Mouse (Mus musculus) cerebral cortex, adult 2 months (tissue): ENCODE results near the gene Ppil1.

Experiments
- WGBS: fragments of 180-500 bp; shearing (Covaris S2); methylation state at CpG from one replicate; pipeline ENCODE4 v1.1.7; 2018; 5-methylcytosine and 5-hydroxymethylcytosine counted together

The Ppil1 gene

DNA sequence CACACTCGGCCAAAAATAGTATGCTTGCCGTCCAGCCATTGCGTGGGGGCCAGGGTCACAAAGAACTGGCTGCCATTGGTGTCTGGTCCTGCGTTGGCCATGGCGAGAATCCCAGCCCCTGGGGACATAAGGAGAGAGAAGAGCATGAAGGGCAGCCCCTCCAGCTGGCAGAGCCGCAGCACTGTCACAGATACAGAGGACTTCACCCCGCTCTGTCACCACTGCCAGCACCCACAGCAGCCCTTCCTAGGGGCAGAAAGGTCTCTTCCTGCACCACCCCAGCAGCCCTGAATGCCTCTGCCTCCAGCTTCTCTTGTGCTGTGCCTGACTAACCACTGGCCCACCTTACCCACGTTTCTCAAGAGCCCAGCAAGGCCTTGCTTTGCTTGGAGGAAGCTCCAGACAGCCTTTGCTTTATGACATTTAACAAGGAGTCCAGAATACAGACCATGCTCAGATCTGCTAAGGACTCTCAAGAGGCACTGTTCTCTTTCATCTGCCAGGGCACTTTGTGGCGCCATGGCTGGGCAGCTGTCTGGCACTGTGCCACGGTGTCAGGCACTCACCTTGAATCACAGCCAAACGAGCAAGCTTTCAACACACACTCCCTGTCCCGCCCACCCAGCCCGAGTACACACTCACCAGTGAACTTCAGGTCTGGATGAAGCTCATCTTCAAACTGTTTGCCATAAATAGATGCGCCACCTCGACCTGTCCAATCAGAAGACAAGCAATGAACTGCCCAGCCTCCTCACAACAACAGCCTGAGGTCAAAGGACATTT, 12.2 kb downstream of the Ppil1 start:
- 66% methylated on average over 15 of the region's 15 CpGs for WGBS

DNA sequence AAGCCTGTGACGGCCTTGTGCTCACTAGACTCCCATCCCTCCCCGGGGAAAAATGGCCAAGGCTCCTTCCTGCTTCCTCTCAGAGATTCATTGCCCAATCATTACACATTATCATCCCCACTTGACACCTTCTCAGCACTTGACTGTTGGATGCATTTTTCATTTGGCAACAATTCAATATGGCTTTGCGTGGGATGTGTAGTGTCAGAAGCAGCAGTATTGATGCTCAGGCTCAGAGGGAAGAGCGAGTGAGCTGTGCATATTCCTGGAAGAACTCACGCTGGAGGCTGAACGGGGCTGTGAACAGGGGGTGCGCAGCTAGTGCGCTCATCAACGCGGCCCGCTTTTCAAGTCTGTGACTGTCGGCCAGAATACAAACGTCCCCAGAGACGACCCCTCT, 13.0 kb downstream of the Ppil1 start:
- WGBS: 50% methylated on average over 14 of the region's 14 CpGs

- 70% methylated on average over 9 of the region's 9 CpGs for WGBS
These were observed 14.5 kb downstream of the Ppil1 start for GRCm38 (mm10) chr17:29249512-29249911.

DNA sequence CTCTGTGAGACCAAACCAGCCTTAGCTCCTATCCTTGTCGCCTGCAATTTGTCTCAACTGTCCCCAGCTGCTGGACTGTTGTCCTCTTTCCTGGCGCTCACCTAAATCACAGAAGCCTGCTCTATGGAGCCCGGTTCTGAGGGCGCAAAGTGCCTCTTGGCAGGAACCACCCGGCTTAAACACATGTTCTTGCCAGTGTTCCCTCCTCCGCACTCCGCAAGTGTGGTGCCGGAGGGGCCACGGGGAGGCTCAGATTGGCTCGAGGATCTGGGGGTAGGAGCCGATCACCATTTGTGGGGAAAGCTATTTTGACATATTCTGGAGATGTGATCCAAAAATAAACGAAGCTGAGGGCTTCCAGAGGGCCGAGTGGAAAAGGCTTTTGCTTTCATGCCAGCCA, 16.1 kb downstream of the Ppil1 start:
- 43% methylated on average over 13 of the region's 13 CpGs for WGBS

- 12% methylated on average over 5 of the region's 5 CpGs for WGBS
These were observed 17.4 kb downstream of the Ppil1 start for GRCm38 (mm10) chr17:29246602-29247001.

DNA sequence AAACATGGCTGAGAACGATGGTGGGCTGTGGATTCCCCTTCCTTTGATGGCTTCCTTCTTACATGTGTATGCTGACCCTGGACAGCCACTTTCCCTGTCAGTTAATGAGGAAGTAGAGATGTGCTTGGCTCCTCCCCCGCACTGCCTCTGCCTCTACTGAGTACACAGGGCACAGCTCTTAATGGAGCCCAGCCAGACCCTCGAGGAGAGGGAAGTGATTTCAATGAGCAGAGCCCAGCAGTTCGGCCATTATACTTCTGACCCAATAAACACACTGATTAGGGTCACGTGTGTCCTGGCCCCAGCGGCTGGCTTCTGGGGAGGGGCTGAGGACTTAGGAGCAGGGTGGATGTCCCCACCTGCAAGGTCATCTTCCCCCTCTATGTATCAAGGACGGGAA, 18.3 kb downstream of the Ppil1 start:
- 52% methylated on average over 7 of the region's 7 CpGs for WGBS

DNA sequence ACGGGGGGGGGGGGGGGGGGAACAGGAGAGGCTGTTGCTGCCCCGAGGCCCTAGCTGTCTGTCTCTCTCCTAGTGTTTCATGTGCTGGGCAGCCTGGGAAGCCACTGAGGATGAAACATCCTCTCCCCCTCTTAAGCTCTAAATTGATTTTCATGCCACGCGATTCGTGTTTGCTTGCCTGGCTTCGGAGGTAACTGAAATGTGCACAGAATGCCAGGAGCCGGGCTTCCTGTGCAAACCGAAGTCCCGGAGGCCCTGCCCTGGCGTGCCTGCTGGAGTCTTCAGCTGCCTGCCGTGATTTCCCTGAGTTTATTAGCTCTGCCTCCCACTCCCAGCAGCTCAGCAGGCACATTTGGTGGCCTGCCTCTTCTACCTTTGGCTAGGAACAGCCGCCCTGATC, 19.1 kb downstream of the Ppil1 start:
- 44% methylated on average over 12 of the region's 12 CpGs for WGBS

DNA sequence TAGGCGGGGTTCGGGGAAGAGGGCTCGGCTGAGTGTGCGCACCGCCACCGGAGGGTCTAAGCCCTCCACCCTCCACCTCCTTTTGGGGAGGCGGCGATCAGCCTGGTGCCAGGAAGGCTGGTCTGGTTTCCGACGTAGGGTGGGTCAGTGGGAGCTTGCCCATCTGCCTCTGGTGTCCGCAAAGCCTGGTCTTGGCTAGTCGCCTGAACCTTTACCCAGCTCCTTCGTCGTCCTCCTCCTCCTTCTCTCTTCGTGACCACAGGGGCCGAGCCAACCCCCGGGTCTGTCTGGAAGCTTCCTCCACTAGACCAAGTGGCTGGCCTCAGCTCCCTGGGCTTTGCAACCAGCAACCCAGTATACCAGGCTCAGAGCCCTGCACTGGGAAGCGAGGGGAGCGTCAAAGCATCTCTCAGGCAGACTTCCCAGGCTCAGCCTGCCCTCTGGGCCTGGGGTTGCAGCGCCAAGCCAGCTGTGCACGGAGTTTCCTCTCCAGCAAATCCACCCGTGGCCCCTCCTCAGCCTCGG, 25.5 kb downstream of the Ppil1 start:
- WGBS: 6% methylated on average over 23 of the region's 23 CpGs

DNA sequence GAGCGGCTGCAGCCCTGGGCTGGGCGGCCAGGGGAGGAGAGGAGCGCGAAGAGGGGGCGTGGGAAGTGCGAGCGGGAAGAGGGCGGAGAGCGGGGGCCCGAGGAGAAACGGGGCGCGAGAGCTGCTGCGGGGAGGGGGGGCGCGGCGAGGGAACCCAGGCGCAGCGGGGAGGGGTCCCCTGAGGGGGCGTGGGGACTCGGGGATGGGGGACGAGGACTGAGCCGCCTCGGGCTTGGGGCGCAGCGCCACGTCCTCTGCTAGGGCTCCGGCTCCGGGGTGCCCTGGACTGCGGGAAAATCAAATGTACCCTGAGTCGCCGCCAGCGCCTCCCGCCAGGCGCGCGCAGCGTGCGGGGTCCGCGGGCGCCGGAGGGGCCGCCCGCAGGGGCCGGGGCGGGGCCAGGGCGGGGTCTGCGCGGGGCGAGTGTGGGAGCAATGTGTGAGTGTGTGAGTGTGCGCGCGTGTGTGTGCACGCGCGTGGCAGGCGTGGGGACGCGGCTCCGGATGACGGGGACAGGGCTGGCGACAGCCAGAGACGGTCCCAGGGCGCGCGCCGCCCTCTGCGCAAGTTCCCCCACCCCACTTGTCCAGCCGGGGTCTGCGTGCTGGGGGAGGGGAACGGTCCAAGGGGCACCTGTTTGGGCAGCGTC, 26.1 kb downstream of the Ppil1 start, which contains the start of gene Cpne5:
TSS of gene Cpne5 (minus strand) at position 396 of the 649 bp plus-strand sequence.
- WGBS: 2% methylated on average over 71 of the region's 73 CpGs

DNA sequence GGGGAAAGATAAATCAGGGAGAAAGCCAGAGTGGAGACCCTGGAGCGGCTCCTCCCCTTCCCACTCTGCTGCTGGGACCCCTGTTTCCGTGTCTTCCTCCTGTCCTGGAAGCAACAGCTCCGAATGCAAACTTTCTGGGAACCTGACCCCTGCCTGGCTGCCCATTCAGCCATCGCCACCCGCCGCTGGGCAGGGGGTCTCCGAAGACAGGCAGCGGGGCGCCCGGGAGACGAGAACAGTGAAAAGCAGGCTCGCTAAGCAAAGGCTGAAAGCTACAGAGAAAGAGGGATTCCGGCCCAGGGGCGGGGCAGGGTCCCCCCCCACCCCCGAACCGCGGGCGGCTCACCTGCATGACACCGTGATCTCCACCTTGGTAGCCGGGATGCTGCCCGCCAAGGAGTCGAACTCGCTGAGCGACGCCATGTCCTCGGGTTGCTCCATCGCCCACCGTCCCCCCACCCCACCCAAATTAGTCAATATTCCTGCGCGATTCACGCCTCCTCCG, 26.7 kb downstream of the Ppil1 start:
- 4% methylated on average over 29 of the region's 32 CpGs for WGBS

- WGBS: 62% methylated on average over 7 of the region's 7 CpGs
These were observed 27.9 kb downstream of the Ppil1 start for GRCm38 (mm10) chr17:29236111-29236510.

- WGBS: 74% methylated on average over 10 of the region's 10 CpGs
These were observed 32.9 kb downstream of the Ppil1 start for GRCm38 (mm10) chr17:29231109-29231508.

DNA sequence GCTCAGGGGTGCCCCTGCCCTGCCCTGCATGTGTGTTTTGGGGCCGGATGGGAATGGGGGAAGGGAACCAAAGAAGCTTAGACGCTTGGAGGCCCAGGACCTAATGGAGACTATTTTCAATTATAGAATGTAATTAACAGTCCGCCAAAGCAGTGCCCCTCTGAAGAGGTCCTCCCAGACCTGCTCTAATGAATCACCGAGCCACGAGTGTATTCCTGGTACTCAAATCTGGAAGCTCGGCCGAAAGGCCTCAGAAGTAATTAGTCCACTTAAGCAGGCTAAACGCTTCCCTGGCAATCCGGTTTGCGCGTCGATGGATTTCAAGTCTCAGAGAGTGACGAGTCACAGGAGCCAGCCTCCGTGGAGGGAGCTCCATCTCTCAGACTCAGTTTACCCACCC, 43.4 kb downstream of the Ppil1 start:
- WGBS: 77% methylated on average over 14 of the region's 14 CpGs

DNA sequence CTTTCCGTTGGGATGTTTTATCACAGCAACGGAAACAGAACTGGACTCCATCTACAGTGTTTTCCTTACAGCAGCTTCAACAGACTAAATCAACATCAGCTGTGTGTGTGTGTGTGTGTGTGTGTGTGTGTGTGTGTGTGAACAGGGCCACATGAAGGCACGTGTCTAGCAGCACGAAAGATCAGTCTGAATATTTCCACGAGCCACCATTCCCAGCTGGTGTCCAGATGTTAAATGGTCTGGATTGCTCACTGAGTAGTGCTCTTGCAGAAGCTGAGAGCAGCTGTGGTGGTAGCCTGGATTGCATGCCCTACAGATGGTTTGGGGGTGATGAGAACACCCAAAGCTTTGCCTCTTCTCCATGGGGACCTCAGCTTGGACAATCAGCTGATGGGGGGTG, 46.0 kb downstream of the Ppil1 start:
- 71% methylated on average over 5 of the region's 5 CpGs for WGBS

GRCm38 (mm10) chr17:29216078-29216477, 47.9 kb downstream of the Ppil1 start:
- WGBS: 67% methylated on average over 7 of the region's 7 CpGs

DNA sequence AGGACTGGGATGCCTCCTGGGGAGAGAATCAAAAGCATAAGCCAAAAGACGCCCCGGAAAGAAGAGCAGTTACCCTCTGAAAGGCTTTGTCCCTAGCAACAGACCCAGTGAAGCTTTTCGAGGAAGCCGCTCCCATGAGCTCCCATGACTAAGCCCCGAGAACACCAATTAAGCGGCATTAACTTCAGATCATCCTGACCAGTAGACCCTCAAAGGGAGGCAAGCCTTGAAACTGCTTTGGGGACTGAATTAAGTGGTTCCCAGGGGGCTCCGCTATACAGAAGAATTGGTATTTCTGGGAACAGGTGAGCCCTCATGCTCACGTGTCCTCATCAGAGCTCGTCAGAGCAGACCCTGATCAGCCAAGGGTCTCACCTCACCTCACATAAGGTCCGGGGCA, 49.3 kb downstream of the Ppil1 start:
- whole genome bisulfite sequencing: 63% methylated on average over 10 of the region's 10 CpGs

GRCm38 (mm10) chr17:29214193-29214456, 49.9 kb downstream of the Ppil1 start:
- WGBS: 77% methylated on average over 4 of the region's 4 CpGs

DNA sequence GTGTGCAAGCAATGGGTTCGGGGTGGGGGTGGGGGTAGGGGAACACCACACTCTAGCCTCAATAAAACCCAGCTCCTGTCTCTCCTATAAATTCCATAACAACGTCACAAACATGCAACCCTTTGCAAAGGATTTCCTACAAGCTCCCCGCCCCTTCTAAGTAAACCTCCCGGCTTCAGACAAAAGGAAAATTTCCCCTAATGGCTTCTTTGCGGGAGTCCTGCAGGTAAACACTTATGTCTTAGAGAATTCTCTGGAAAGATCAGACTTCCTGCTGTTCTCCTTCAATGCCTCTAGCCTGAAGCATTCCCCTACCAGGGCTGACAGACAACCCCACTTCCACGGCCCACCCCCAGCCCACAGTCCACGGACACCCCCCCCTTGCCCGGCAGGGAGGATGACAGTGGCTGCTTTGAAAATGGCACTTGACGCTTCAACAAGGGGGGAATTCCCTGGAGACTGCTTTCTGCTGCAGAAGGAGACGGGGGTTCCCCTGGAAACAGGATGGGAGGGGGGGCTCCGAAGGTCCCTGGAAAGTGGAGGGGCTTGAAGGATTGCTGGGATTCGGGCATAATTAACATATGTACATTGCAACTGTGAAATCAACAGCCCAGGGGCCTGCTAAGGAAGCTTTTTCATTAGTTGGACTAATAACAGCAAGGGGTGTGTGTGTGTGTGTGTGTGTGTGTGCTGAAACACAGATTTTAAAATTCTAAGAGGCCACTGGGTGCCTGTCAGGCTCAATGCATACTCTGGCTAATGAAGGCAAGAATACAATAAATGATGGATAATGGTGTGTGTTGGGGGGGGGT, 50.4 kb downstream of the Ppil1 start:
- 25% methylated on average over 12 of the region's 12 CpGs for WGBS

DNA sequence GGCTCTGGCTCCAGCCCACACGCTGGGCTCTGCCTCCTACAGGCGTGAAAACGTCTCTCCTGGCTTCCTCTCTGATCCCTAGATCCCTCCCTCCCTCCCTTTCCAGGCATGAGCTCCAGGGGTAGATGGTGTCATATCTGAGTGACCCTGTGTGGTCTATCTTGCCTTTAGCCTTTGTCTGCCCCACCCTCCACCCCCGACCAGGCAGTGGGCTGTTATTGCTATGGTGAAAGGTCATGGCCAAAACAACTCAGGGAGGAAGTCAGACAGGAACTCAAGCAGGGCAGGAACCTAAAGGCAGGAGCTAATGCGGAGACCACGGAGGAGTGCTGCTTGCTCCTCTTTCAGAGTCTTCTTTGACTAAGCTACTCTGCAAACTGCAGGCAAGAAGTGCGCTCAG, 52.1 kb downstream of the Ppil1 start:
- 57% methylated on average over 7 of the region's 7 CpGs for WGBS

DNA sequence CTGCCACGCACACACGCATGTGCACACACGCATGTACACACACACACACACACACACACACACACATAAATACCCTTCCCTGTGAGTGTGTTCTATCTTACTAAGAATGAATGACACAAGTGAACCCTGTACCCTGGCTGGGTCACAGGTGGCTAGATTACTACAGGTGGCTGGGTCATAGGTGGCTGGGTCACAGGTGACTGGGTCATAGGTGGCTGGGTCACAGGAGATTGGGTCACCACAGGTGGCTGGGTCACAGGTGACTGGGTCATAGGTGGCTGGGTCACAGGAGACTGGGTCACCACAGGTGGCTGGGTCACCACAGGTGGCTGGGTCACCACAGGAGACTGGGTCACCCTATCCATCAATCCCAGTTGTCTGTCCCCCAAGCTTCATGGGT, 53.9 kb downstream of the Ppil1 start:
- WGBS: 95% methylated on average over 3 of the region's 3 CpGs

DNA sequence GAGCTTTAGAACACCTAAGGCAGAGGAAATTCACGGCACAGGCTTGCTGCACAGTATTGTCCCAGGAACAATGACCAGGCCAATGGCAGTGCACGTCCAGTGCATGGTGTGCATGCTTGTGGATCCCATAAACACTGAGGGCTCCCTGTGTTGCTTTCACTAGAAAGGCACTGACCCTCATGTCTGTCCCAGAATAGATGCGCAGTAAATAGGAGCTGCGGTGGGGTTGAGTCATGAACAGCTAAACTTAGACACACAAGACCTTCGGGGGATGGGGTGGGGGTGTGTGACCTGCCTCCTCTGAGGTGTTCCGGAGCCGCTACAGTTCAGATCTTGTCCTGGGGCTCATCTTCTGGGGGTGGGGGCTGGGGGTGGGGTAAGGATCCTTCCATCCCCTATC, 57.9 kb downstream of the Ppil1 start:
- WGBS: 59% methylated on average over 7 of the region's 7 CpGs

DNA sequence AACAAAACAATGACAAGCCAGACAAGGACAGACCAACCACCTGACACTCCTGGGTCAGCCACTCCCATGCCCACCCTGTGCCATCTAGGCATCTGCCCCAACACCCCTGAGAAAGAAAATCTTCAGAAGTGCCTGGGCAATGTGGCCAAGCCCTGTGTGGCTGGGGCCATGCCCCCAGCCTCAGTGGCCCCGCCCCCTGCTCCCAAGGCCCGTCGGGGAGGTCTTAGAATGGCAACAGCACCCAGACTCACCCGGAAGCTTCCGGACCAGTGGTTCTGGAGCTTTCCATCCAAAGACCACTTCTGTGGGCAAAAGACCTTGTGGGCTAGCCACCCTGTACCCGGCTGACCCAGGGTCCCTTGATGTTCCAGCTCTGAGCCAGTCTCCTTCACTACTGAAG, 61.4 kb downstream of the Ppil1 start:
- 87% methylated on average over 6 of the region's 6 CpGs for WGBS
